Mouse (Mus musculus): ENCODE data around the gene L1cam. TPM values are rescaled to one million over a fixed set of nuclear protein-coding genes. Genes with fewer than 3 reads are reported as not detected.

The L1cam gene
- polyA plus RNA-seq, 1 experiment from 2014 or later, result 109 TPM

GRCm38 (mm10) chrX:73916945-73917344 is 21.0 kb upstream of the L1cam start:
- no peak for ATAC-seq
- Histone ChIP-seq H3K36me3 (ENCODE audit: control insufficient read depth, insufficient read depth, low read length) (no peaks in the 10 kb centered on the region), H3K9ac (ENCODE audit: low read depth, low read length) (no peak overlapping the region), H3K4me3 (ENCODE audit: low read length) (no peak overlapping the region), H3K4me1 (ENCODE audit: control insufficient read depth, insufficient read depth, low read depth, low read length) (peaks cover 2% of the 10 kb centered on the region; the same call in 1 of the 2 replicates), H3K4me2 (ENCODE audit: low read length) (no peak overlapping the region), H3K9me3 (ENCODE audit: control insufficient read depth, low read length) (no peaks in the 10 kb centered on the region), H3K27me3 (replicated peaks; ENCODE audit: control insufficient read depth, insufficient read depth, low read length) (no peaks in the 10 kb centered on the region), H3K27ac (ENCODE audit: low read depth, low read length) (no peak overlapping the region)
- WGBS, result 72% methylated on average over 8 of the region's 8 CpGs

- no peaks in the 10 kb centered on the region for H3K9me3 ChIP-seq (ENCODE audit: control insufficient read depth, low read length)
- peak; percentile 97 for ATAC-seq
- WGBS, result 32% methylated on average over 31 of the region's 31 CpGs
Measured at GRCm38 (mm10) chrX:73914827-73915703, 19.2 kb upstream of the L1cam start.

GRCm38 (mm10) chrX:73911588-73911987 is 15.7 kb upstream of the L1cam start:
- H3K4me3 ChIP-seq (ENCODE audit: low read length), result no peak overlapping the region

More at GRCm38 (mm10) chrX:73914827-73915703, 19.2 kb upstream of the L1cam start:
- Histone ChIP-seq H3K4me2 (ENCODE audit: low read length) (peak overlapping the region; percentile 57), H3K4me3 (ENCODE audit: low read length) (peak overlapping the region; percentile 31), H3K4me1 (ENCODE audit: control insufficient read depth, insufficient read depth, low read depth, low read length) (peaks cover 2% of the 10 kb centered on the region; the same call in 1 of the 2 replicates), H3K27ac (ENCODE audit: low read depth, low read length) (peak overlapping the region; percentile 72), H3K36me3 (ENCODE audit: control insufficient read depth, insufficient read depth, low read length) (no peaks in the 10 kb centered on the region), H3K27me3 (replicated peaks; ENCODE audit: control insufficient read depth, insufficient read depth, low read length) (no peaks in the 10 kb centered on the region), H3K9ac (ENCODE audit: low read depth, low read length) (peak overlapping the region; percentile 45)

GRCm38 (mm10) chrX:73911156-73911555 is 15.3 kb upstream of the L1cam start:
- Histone ChIP-seq H3K27me3 (replicated peaks; ENCODE audit: control insufficient read depth, insufficient read depth, low read length) (no peaks in the 10 kb centered on the region), H3K36me3 (ENCODE audit: control insufficient read depth, insufficient read depth, low read length) (no peaks in the 10 kb centered on the region), H3K9me3 (ENCODE audit: control insufficient read depth, low read length) (no peaks in the 10 kb centered on the region), H3K4me3 (ENCODE audit: low read length) (no peak overlapping the region), H3K27ac (ENCODE audit: low read depth, low read length) (no peak overlapping the region), H3K4me1 (ENCODE audit: control insufficient read depth, insufficient read depth, low read depth, low read length) (peaks cover 2% of the 10 kb centered on the region; the same call in 1 of the 2 replicates), H3K9ac (ENCODE audit: low read depth, low read length) (no peak overlapping the region), H3K4me2 (ENCODE audit: low read length) (peak overlapping the region; percentile 35)
- ATAC-seq, result no peak
- WGBS, result 23% methylated on average over 19 of the region's 26 CpGs

More at GRCm38 (mm10) chrX:73911588-73911987, 15.7 kb upstream of the L1cam start:
- Histone ChIP-seq H3K4me2 (ENCODE audit: low read length) (no peak overlapping the region), H3K9ac (ENCODE audit: low read depth, low read length) (no peak overlapping the region), H3K4me1 (ENCODE audit: control insufficient read depth, insufficient read depth, low read depth, low read length) (peaks cover 2% of the 10 kb centered on the region; the same call in 1 of the 2 replicates), H3K9me3 (ENCODE audit: control insufficient read depth, low read length) (no peaks in the 10 kb centered on the region), H3K27ac (ENCODE audit: low read depth, low read length) (no peak overlapping the region), H3K36me3 (ENCODE audit: control insufficient read depth, insufficient read depth, low read length) (no peaks in the 10 kb centered on the region), H3K27me3 (replicated peaks; ENCODE audit: control insufficient read depth, insufficient read depth, low read length) (no peaks in the 10 kb centered on the region)
- no peak for ATAC-seq
- 85% methylated on average over 2 of the region's 2 CpGs for WGBS

- H3K9ac ChIP-seq (ENCODE audit: low read depth, low read length), result no peak overlapping the region
- H3K27me3 ChIP-seq (replicated peaks; ENCODE audit: control insufficient read depth, insufficient read depth, low read length), result no peaks in the 10 kb centered on the region
- H3K4me3 ChIP-seq (ENCODE audit: low read length), result no peak overlapping the region
- no peak overlapping the region for H3K27ac ChIP-seq (ENCODE audit: low read depth, low read length)
- ATAC-seq, result no peak
- no peaks in the 10 kb centered on the region for H3K36me3 ChIP-seq (ENCODE audit: control insufficient read depth, insufficient read depth, low read length)
- H3K4me1 ChIP-seq (ENCODE audit: control insufficient read depth, insufficient read depth, low read depth, low read length), result peaks cover under 1% of the 10 kb centered on the region; the same call in 1 of the 2 replicates
- H3K9me3 ChIP-seq (ENCODE audit: control insufficient read depth, low read length), result no peaks in the 10 kb centered on the region
- H3K4me2 ChIP-seq (ENCODE audit: low read length), result no peak overlapping the region
Measured at GRCm38 (mm10) chrX:73910451-73910850, 14.5 kb upstream of the L1cam start.

- Histone ChIP-seq H3K36me3 (ENCODE audit: control insufficient read depth, insufficient read depth, low read length) (no peaks in the 10 kb centered on the region), H3K4me2 (ENCODE audit: low read length) (no peak overlapping the region), H3K9me3 (ENCODE audit: control insufficient read depth, low read length) (no peaks in the 10 kb centered on the region), H3K9ac (ENCODE audit: low read depth, low read length) (no peak overlapping the region), H3K4me3 (ENCODE audit: low read length) (no peak overlapping the region), H3K27me3 (replicated peaks; ENCODE audit: control insufficient read depth, insufficient read depth, low read length) (no peaks in the 10 kb centered on the region), H3K27ac (ENCODE audit: low read depth, low read length) (no peak overlapping the region), H3K4me1 (ENCODE audit: control insufficient read depth, insufficient read depth, low read depth, low read length) (no peaks in the 10 kb centered on the region)
- ATAC-seq, result no peak
- WGBS, result 80% methylated on average over 1 of the region's 1 CpGs
Measured at GRCm38 (mm10) chrX:73910049-73910448, 14.1 kb upstream of the L1cam start.

GRCm38 (mm10) chrX:73897959-73898358 is 2.1 kb upstream of the L1cam start:
- no peak overlapping the region for H3K27ac ChIP-seq (ENCODE audit: low read depth, low read length)
- no peak overlapping the region for H3K4me2 ChIP-seq (ENCODE audit: low read length)
- WGBS, result 72% methylated on average over 3 of the region's 3 CpGs
- H3K4me3 ChIP-seq (ENCODE audit: low read length), result no peak overlapping the region
- no peak for ATAC-seq
- no peak overlapping the region for H3K9ac ChIP-seq (ENCODE audit: low read depth, low read length)
- no peaks in the 10 kb centered on the region for H3K9me3 ChIP-seq (ENCODE audit: control insufficient read depth, low read length)
- H3K36me3 ChIP-seq (ENCODE audit: control insufficient read depth, insufficient read depth, low read length), result no peaks in the 10 kb centered on the region
- H3K27me3 ChIP-seq (replicated peaks; ENCODE audit: control insufficient read depth, insufficient read depth, low read length), result no peaks in the 10 kb centered on the region
- H3K4me1 ChIP-seq (ENCODE audit: control insufficient read depth, insufficient read depth, low read depth, low read length), result no peaks in the 10 kb centered on the region

GRCm38 (mm10) chrX:73892833-73893232 is 3.1 kb downstream of the L1cam start:
- Histone ChIP-seq H3K36me3 (ENCODE audit: control insufficient read depth, insufficient read depth, low read length) (no peaks in the 10 kb centered on the region), H3K4me3 (ENCODE audit: low read length) (no peak overlapping the region), H3K9me3 (ENCODE audit: control insufficient read depth, low read length) (no peaks in the 10 kb centered on the region), H3K27me3 (replicated peaks; ENCODE audit: control insufficient read depth, insufficient read depth, low read length) (no peaks in the 10 kb centered on the region; the same call in 1 of the 2 replicates), H3K27ac (ENCODE audit: low read depth, low read length) (no peak overlapping the region), H3K4me1 (ENCODE audit: control insufficient read depth, insufficient read depth, low read depth, low read length) (no peaks in the 10 kb centered on the region), H3K9ac (ENCODE audit: low read depth, low read length) (no peak overlapping the region), H3K4me2 (ENCODE audit: low read length) (no peak overlapping the region)
- 89% methylated on average over 13 of the region's 14 CpGs for WGBS
- no peak for ATAC-seq

- ATAC-seq, result no peak
- Histone ChIP-seq H3K9me3 (ENCODE audit: control insufficient read depth, low read length) (no peaks in the 10 kb centered on the region), H3K27ac (ENCODE audit: low read depth, low read length) (no peak within 1 kb of the TSS), H3K36me3 (ENCODE audit: control insufficient read depth, insufficient read depth, low read length) (no peaks in the 10 kb centered on the region), H3K27me3 (replicated peaks; ENCODE audit: control insufficient read depth, insufficient read depth, low read length) (no peaks in the 10 kb centered on the region; the same call in 1 of the 2 replicates), H3K9ac (ENCODE audit: low read depth, low read length) (no peak within 1 kb of the TSS), H3K4me1 (ENCODE audit: control insufficient read depth, insufficient read depth, low read depth, low read length) (no peaks in the 10 kb centered on the region), H3K4me2 (ENCODE audit: low read length) (no peak within 1 kb of the TSS), H3K4me3 (ENCODE audit: low read length) (no peak within 1 kb of the TSS)
- WGBS, result 78% methylated on average over 5 of the region's 6 CpGs
Measured at GRCm38 (mm10) chrX:73891551-73892152, 4.3 kb downstream of the L1cam start, which contains the start of gene Avpr2. TSS of gene Avpr2 (plus strand) at chrX:73892102.
